Mouse (Mus musculus) heart, embryonic 14.5 days (tissue): ENCODE results near the gene Tpi1. TPM values are rescaled to one million over a fixed set of nuclear protein-coding genes. Genes with fewer than 3 reads are reported as not detected.

Source experiments
- ATAC-seq: fragments of 200-750 bp; cut with Nextera tagmentation; 2 replicates; pipeline ENCODE4 v1.8.0; 2017; ENCODE audit warnings: low read depth, moderate TSS enrichment; ENCODE audit not compliant: insufficient number of reproducible peaks, insufficient read depth, low FRiP score
- H3K27ac ChIP-seq, 2 experiments: fragments of 200-500 bp in 1 of 2; fragments of 300-500 bp in 1 of 2; sonication (generic) in 1 of 2; replicated peaks in 1 of 2; 2 replicates each; pipeline ENCODE4 v1.5.1; 2012 to 2014; ENCODE audit warnings: low read depth in 2 of 2, low read length in 2 of 2, control low read depth in 1 of 2, mild to moderate bottlenecking in 1 of 2, mixed read lengths in 1 of 2; ENCODE audit not compliant: control insufficient read depth in 1 of 2, insufficient read depth in 1 of 2
- H3K27me3 ChIP-seq: fragments of 300-500 bp; sonication (generic); 2 replicates; pipeline ENCODE4 v1.6.1; 2014; ENCODE audit warnings: mild to moderate bottlenecking, low read length, control low read depth; ENCODE audit not compliant: control insufficient read depth, insufficient read depth
- H3K36me3 ChIP-seq: fragments of 300-500 bp; sonication (generic); 2 replicates; pipeline ENCODE4 v1.6.1; 2014; ENCODE audit warnings: mild to moderate bottlenecking, control low read depth, low read length, mixed read lengths; ENCODE audit not compliant: control insufficient read depth, insufficient read depth
- H3K4me1 ChIP-seq, 2 experiments: fragments of 200-500 bp in 1 of 2; fragments of 300-500 bp in 1 of 2; sonication (generic) in 1 of 2; 2 replicates each; pipeline ENCODE4 v1.6.1; 2012 to 2014; ENCODE audit warnings: low read length in 2 of 2, control low read depth in 1 of 2, mixed read lengths in 1 of 2; ENCODE audit not compliant: control insufficient read depth in 2 of 2, insufficient read depth in 2 of 2
- H3K4me2 ChIP-seq: fragments of 300-500 bp; sonication (generic); 2 replicates; pipeline ENCODE4 v1.6.1; 2014; ENCODE audit warnings: mild to moderate bottlenecking, low read length
- H3K4me3 ChIP-seq, 2 experiments: fragments of 200-500 bp in 1 of 2; fragments of 300-500 bp in 1 of 2; sonication (generic) in 1 of 2; 2 replicates each; pipeline ENCODE4 v1.5.1; 2012 to 2014; ENCODE audit warnings: low read length in 2 of 2, mild to moderate bottlenecking in 2 of 2, control low read depth in 1 of 2, low read depth in 1 of 2, moderate library complexity in 1 of 2; ENCODE audit not compliant: control insufficient read depth in 1 of 2, insufficient read depth in 1 of 2
- H3K9ac ChIP-seq: fragments of 300-500 bp; sonication (generic); 2 replicates; pipeline ENCODE4 v1.6.1; 2014; ENCODE audit warnings: mild to moderate bottlenecking, low read length
- H3K9me3 ChIP-seq: fragments of 300-500 bp; sonication (generic); 2 replicates; pipeline ENCODE4 v1.6.1; 2016; ENCODE audit warnings: low read length, control low read depth; ENCODE audit not compliant: control insufficient read depth
- WGBS: fragments of 180-500 bp; shearing (Covaris S2); extraction: QIAGEN DNeasy Blood & Tissue Kit; methylation state at CpG from one replicate; pipeline ENCODE4 v1.1.7; 2014; 5-methylcytosine and 5-hydroxymethylcytosine counted together
- polyA plus RNA-seq: library from polyadenylated mRNA; unstranded; fragments of >200 nt; fragmentation: Nextera tagmentation; extraction: Ambion mirVana; gene quantifications from 2 replicates; pipeline ENCODE4 v1.2.1, GENCODE M21; 2014

The Tpi1 gene
- polyA plus RNA-seq, 1 experiment from 2014 or later = 1,545 TPM

DNA sequence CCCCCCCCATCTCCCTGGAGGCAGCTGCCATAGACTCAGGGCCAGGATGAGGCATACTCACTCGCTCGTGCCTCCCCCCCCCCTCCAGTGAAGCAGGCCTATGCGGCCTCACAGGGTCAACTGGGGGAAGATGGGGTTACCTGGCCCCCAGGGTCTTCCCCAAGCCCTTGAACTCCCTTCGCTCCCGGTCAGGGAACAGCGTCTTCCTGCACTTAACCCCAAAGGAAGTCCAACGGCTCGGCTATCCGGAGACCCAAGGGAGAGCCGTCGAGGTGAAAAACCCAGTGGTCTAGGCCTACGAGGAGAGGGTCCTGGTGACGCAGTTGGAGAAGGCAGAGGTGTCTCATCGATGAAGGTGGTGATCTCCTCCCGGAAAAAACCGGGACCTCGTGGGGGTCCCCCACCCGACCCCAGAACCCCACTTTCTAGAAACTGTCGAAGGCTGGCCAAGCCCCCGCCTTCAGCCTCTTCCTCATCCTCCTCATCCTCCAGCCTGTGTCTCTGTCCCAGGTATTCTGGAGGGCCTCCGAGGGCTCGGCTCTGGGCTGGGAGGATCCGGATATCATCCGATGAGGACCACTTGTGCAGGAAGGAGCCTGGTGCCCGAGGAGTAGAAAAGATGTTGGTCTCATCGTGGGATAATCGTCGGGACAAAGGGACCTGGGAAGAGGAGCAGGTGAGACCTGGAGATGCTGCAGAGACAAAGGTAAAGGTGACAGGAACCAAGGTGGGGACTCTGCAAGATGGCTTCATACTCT, 44.6 kb upstream of the Tpi1 start:
- no peak for ATAC-seq
- peaks cover 22% of the 10 kb centered on the region for H3K27me3 ChIP-seq
- H3K4me2 ChIP-seq = no peak overlapping the region
- WGBS = 69% methylated on average over 27 of the region's 28 CpGs
- peaks cover 4% of the 10 kb centered on the region for H3K36me3 ChIP-seq
- H3K4me3 ChIP-seq = no peak overlapping the region
- H3K9me3 ChIP-seq = no peaks in the 10 kb centered on the region
- no peak overlapping the region for H3K27ac ChIP-seq
- peaks cover 13 to 27% of the 10 kb centered on the region in 2 experiments; a peak in 3 of 4 replicates for H3K4me1 ChIP-seq
- no peak overlapping the region for H3K9ac ChIP-seq

DNA sequence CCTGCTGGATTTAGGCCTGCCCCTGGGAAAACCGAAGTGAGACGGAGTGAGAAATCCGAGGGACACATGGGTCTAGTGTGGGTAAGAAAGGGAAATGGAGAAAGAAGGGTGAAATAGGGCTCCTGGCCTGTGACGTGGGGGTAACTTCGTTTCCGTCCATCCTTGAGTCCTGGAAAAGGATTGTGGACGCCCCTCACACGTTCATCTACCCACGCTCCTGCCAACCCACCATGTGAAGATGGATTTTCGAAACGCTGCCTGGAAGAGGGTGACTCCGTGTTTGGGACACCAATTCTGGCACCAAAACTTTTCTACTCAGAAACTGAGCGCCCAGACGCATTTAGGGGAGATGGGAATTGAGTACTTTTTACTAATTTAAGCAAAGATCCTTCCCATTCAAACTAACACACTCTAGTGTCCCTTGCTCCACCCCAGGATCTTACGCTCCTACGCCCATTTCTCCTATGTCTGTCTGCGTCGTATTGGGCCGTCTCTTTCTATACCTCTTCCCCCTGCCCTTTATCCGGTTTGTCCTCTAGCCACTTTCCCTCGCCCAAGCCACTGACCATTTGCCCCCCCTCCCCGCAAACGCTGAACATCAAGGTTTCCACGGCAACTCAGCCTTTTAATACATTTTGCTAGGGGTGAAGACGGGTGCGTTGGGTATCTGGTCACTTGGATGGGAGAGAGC, 43.9 kb upstream of the Tpi1 start:
- peak overlapping the region; percentile 58 to 81 for H3K4me3 ChIP-seq
- WGBS = 29% methylated on average over 26 of the region's 26 CpGs
- H3K9me3 ChIP-seq = no peaks in the 10 kb centered on the region
- H3K27me3 ChIP-seq = peaks cover 22% of the 10 kb centered on the region
- H3K4me2 ChIP-seq = peak overlapping the region; percentile 93
- H3K36me3 ChIP-seq = peaks cover 7% of the 10 kb centered on the region
- H3K9ac ChIP-seq = peak overlapping the region; percentile 89
- ATAC-seq = no peak
- H3K27ac ChIP-seq = peak overlapping the region; percentile 46 to 87
- peaks cover 10 to 23% of the 10 kb centered on the region in 2 experiments; a peak in 3 of 4 replicates for H3K4me1 ChIP-seq

DNA sequence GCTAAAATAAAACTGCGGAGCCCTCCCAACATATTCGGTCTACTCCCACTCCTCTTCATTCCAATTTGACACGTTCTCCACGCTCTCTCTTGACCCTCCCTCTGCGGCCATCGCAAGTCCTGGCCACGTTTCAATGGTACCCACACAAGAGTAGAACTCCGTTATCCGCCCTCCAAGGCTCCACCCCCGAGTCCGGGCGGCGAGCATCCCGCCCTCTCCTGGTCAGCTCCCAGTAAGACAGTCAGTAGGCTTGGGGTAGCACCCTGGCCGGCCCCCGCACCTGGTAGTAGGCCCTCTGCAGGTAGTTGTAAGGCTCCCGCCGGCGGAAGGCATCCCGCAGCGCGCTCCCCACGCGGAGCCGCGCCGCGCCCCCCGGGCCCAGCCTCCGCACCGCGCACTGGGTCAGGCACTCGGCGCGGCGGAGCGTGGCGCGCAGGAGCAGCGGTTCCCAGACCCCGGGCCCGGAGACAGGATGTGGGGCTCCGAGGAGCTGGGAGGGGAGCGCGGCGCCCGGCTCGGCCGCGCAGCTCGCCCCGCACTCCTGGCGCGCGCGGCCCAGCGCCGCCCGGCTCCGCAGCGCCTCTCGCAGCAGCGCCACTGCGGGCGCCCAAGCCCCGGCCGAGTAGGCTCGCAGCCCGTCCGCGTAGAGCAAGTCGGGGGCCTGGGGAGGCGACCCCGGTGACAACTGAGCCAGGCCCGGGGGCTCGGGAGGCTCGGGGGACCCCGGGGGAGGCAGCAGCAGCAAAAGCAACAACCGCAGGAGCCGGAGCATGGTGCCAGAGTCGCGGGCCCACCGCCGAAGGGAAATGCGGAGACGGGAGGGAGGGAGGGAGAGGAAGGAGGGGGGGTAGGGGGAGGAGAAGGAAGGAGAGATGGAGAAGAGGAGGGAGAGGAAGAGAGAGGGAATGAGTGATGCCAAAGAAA, 43.1 kb upstream of the Tpi1 start, which contains the start of gene P3h3:
Gene P3h3, minus strand, starts transcription at position 837 of the 924 bp plus-strand sequence.
- H3K4me2 ChIP-seq = peak within 1 kb of the TSS; percentile 93
- ATAC-seq = peak; percentile 73
- peaks cover 5 to 18% of the 10 kb centered on the region in 2 experiments; a peak in 2 of 4 replicates for H3K4me1 ChIP-seq
- no peaks in the 10 kb centered on the region for H3K9me3 ChIP-seq
- peaks cover 21% of the 10 kb centered on the region for H3K27me3 ChIP-seq
- WGBS = under 1% methylated on average over 68 of the region's 86 CpGs
- H3K27ac ChIP-seq = peak within 1 kb of the TSS; percentile 71 to 87
- peak within 1 kb of the TSS; percentile 58 to 81 for H3K4me3 ChIP-seq
- H3K36me3 ChIP-seq = peaks cover 13% of the 10 kb centered on the region
- peak within 1 kb of the TSS; percentile 89 for H3K9ac ChIP-seq

DNA sequence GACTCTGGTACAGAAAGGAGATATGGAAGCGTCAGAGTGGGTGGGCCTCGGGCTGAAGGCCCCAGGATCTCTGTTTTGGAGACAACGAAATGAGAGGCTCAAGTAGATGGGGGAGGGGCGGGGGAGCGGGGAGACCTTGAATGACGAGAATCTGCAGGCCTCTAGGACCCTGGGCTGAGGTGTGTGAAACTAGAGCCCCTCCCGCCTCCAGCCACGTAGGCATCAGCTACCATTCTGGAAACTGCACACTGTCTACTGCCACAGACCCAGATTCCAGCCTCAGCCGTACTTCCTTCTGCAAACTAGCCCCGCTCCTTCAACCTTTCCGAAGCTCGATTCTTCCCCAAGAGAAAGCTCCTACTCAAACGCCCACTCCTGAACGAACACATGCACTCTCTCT, 42.2 kb upstream of the Tpi1 start:
- H3K4me1 ChIP-seq = peaks cover 5 to 15% of the 10 kb centered on the region in 2 experiments; a peak in 2 of 4 replicates
- no peak for ATAC-seq
- H3K4me2 ChIP-seq = peak overlapping the region; percentile 93
- H3K9me3 ChIP-seq = no peaks in the 10 kb centered on the region
- H3K27me3 ChIP-seq = peaks cover 13% of the 10 kb centered on the region
- peaks cover 13% of the 10 kb centered on the region for H3K36me3 ChIP-seq
- H3K9ac ChIP-seq = peak overlapping the region; percentile 89
- peak overlapping the region; percentile 58 to 87; a peak in 3 of 4 replicates for H3K27ac ChIP-seq
- H3K4me3 ChIP-seq = peak overlapping the region; percentile 58 to 81
- WGBS = 6% methylated on average over 14 of the region's 14 CpGs

DNA sequence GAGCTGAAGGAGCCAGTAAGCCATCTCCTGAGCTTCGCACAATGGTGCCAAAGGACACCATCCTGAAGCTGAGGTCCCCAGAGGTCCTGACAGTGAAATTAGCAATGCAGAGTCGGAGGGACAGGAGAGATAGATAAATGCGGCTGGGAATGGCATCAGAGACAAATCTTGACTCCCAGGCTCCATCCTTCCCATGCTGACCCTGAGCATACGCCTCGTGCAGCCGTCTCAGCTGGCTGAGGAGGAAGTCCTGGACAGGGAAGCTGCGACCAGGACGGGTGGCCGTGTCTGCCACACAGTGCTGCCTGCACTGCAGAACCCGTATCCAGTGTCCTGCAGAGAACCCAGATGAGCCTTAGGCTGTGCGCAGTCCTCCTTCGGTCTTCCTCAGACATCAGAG, 40.6 kb upstream of the Tpi1 start:
- Histone ChIP-seq H3K4me3 (no peak overlapping the region), H3K4me1 (peaks cover 2 to 10% of the 10 kb centered on the region in 2 experiments; a peak in 2 of 4 replicates), H3K27me3 (peaks cover 13% of the 10 kb centered on the region), H3K27ac (no peak overlapping the region), H3K9me3 (no peaks in the 10 kb centered on the region), H3K4me2 (no peak overlapping the region), H3K36me3 (peaks cover 13% of the 10 kb centered on the region), H3K9ac (no peak overlapping the region)
- ATAC-seq = no peak
- WGBS = 61% methylated on average over 12 of the region's 12 CpGs

DNA sequence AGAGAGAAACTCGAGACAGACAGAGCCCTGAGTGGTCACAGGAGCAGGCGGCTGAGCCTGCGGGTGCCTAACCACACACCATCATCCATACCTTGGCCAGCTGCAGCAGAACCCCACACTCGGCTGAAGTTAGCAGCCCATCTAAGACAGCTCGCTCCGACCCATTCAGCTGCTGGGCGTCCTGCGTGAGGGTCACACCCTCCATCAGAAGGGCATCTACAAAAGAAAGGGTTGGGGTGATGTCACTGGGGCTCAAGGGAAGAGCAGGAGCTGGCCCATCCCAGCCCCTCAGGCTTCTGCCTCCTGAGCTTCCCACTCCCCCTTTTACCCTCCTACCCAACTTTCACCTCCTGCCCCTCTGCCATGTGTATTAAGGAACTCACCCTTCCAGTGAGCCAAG, 36.4 kb upstream of the Tpi1 start:
- WGBS = 46% methylated on average over 8 of the region's 8 CpGs
- no peak for ATAC-seq

DNA sequence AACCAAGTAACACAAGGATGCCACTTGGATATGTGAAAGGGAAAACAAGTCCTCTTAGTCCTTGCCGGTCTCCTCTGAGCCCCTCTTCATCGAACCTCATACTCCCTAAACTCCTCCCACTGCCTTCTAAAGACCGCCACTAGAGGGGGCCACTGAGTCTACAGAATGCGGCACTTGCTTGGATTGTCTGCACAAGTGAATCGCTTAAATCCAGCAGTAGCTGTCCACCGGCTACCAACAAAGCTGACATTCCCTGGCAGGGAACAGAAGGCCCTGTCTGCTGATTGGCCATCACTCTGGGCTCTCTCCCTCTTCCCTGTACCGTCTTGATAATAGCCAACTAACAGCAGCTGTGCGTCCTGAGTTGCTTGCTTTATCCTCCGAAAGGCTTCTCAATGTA, 33.2 kb upstream of the Tpi1 start:
- H3K36me3 ChIP-seq = peaks cover 15% of the 10 kb centered on the region
- no peak overlapping the region for H3K9ac ChIP-seq
- 9% methylated on average over 9 of the region's 9 CpGs for WGBS
- ATAC-seq = peak; percentile 49; the same call in 1 of the 2 replicates
- H3K9me3 ChIP-seq = no peaks in the 10 kb centered on the region
- H3K4me3 ChIP-seq = no peak overlapping the region
- no peak overlapping the region for H3K27ac ChIP-seq
- no peaks in the 10 kb centered on the region for H3K27me3 ChIP-seq
- no peaks in the 10 kb centered on the region for H3K4me1 ChIP-seq
- H3K4me2 ChIP-seq = no peak overlapping the region

More for the DNA sequence above, 36.4 kb upstream of the Tpi1 start:
- no peak overlapping the region for H3K27ac ChIP-seq
- no peak overlapping the region for H3K4me3 ChIP-seq
- H3K36me3 ChIP-seq = peaks cover 13% of the 10 kb centered on the region
- H3K4me2 ChIP-seq = no peak overlapping the region
- H3K9me3 ChIP-seq = no peaks in the 10 kb centered on the region
- H3K27me3 ChIP-seq = no peaks in the 10 kb centered on the region
- peaks cover 0 to 6% of the 10 kb centered on the region in 2 experiments; a peak in 1 of 4 replicates for H3K4me1 ChIP-seq
- H3K9ac ChIP-seq = no peak overlapping the region
